Mouse (Mus musculus): ENCODE data around the gene Dph1.

The Dph1 gene

GRCm38 (mm10) chr11:75204472-75204871 lies 13.4 kb upstream of the Dph1 start:
- in situ Hi-C loops (cut with MboI; ENCODE audit: low sequenced_read_pairs): no loop called here

- in situ Hi-C loops (cut with MboI; ENCODE audit: low sequenced_read_pairs): no loop called here
These were observed 12.9 kb upstream of the Dph1 start for GRCm38 (mm10) chr11:75203926-75204325.

GRCm38 (mm10) chr11:75201721-75202120 lies 10.7 kb upstream of the Dph1 start:
- in situ Hi-C loops (cut with MboI; ENCODE audit: low sequenced_read_pairs): no loop called here

GRCm38 (mm10) chr11:75200935-75201334 lies 9.9 kb upstream of the Dph1 start:
- in situ Hi-C loops (cut with MboI; ENCODE audit: low sequenced_read_pairs): no loop called here

- in situ Hi-C loops (cut with MboI; ENCODE audit: low sequenced_read_pairs): no loop called here
These were observed 8.9 kb upstream of the Dph1 start for GRCm38 (mm10) chr11:75199951-75200350.

GRCm38 (mm10) chr11:75198792-75199191 lies 7.8 kb upstream of the Dph1 start:
- in situ Hi-C loops (cut with MboI; ENCODE audit: low sequenced_read_pairs): no loop called here

GRCm38 (mm10) chr11:75197956-75198355 lies 6.9 kb upstream of the Dph1 start:
- in situ Hi-C loops (cut with MboI; ENCODE audit: low sequenced_read_pairs): no loop called here

GRCm38 (mm10) chr11:75196131-75196530 lies 5.1 kb upstream of the Dph1 start:
- in situ Hi-C loops (cut with MboI; ENCODE audit: low sequenced_read_pairs): no loop called here

- in situ Hi-C loops (cut with MboI; ENCODE audit: low sequenced_read_pairs): no loop called here
These were observed 3.9 kb upstream of the Dph1 start for GRCm38 (mm10) chr11:75194850-75195461.

GRCm38 (mm10) chr11:75194121-75194849 lies 3.2 kb upstream of the Dph1 start:
- in situ Hi-C loops (cut with MboI; ENCODE audit: low sequenced_read_pairs): no loop called here

- in situ Hi-C loops (cut with MboI; ENCODE audit: low sequenced_read_pairs): no loop called here
These were observed 2.4 kb upstream of the Dph1 start, which contains the start of gene Rtn4rl1 for GRCm38 (mm10) chr11:75193256-75194071. Gene Rtn4rl1 (plus strand): TSS chr11:75193783.

GRCm38 (mm10) chr11:75192336-75193214 lies 1.5 kb upstream of the Dph1 start:
- in situ Hi-C loops (cut with MboI; ENCODE audit: low sequenced_read_pairs): no loop called here

GRCm38 (mm10) chr11:75191841-75192240 lies 800 bp upstream of the Dph1 start:
- in situ Hi-C loops (cut with MboI; ENCODE audit: low sequenced_read_pairs): no loop called here

GRCm38 (mm10) chr11:75190371-75190724 lies 693 bp downstream of the Dph1 start:
- in situ Hi-C loops (cut with MboI; ENCODE audit: low sequenced_read_pairs): no loop called here

GRCm38 (mm10) chr11:75189713-75190370 lies 1.2 kb downstream of the Dph1 start:
- in situ Hi-C loops (cut with MboI; ENCODE audit: low sequenced_read_pairs): no loop called here

GRCm38 (mm10) chr11:75184986-75185385 lies 6.1 kb downstream of the Dph1 start:
- in situ Hi-C loops (cut with MboI; ENCODE audit: low sequenced_read_pairs): loop anchor here (5.0 kb wide), 1 partner anchor 107 kb away; no protein-coding TSS in a partner anchor

- in situ Hi-C loops (cut with MboI; ENCODE audit: low sequenced_read_pairs): loop anchor here (5.0 kb wide), 1 partner anchor 108 kb away; no protein-coding TSS in a partner anchor
These were observed 6.5 kb downstream of the Dph1 start for GRCm38 (mm10) chr11:75184573-75184972.

- in situ Hi-C loops (cut with MboI; ENCODE audit: low sequenced_read_pairs): loop anchor here (5.0 kb wide), 1 partner anchor 108 kb away; no protein-coding TSS in a partner anchor
These were observed 7.0 kb downstream of the Dph1 start for GRCm38 (mm10) chr11:75183917-75184570.

- in situ Hi-C loops (cut with MboI; ENCODE audit: low sequenced_read_pairs): no loop called here
These were observed 12.3 kb downstream of the Dph1 start, which contains the start of gene Ovca2 for GRCm38 (mm10) chr11:75178672-75179208. Gene Ovca2 (minus strand): TSS chr11:75178835.
